Mouse (Mus musculus) erythroblast, adult 5-6 weeks (primary cell): ENCODE measurements around the gene Nxpe4. TPM values are rescaled to one million over a fixed set of nuclear protein-coding genes. Genes with fewer than 3 reads are reported as not detected.

Experiments
- ATAC-seq: replicated peaks from 2 replicates; pipeline ENCODE4 v1.8.0; 2016; ENCODE audit warnings: moderate number of reproducible peaks, mild to moderate bottlenecking, moderate TSS enrichment, inconsistent platforms; ENCODE audit not compliant: poor library complexity, low FRiP score, severe bottlenecking
- total RNA-seq, 2 experiments: library from RNA; stranded (forward) in 1 of 2; stranded (reverse) in 1 of 2; fragments of 150-400 nt in 1 of 2; fragments of 200-764, 138-1000 nt in 1 of 2; gene quantifications; 2 replicates each; pipeline versions ENCODE4 v1.2.3 to v1.2.4; 2015 to 2017; ENCODE audit warnings: low replicate concordance in 2 of 2

Nxpe4 gene
- total RNA-seq, 2 experiments from 2014 or later, result 35.2 to 36.3 TPM

GRCm38 (mm10) chr9:48238153-48238755 lies 76.4 kb downstream of the Nxpe4 start:
- peak; percentile 74 for ATAC-seq

GRCm38 (mm10) chr9:48239461-48239860 lies 77.6 kb downstream of the Nxpe4 start:
- ATAC-seq, result 0 out of 2 replicates have a peak, but pooled peaks have one; percentile 51

- ATAC-seq, result no peak
Measured at GRCm38 (mm10) chr9:48240431-48240830, 78.6 kb downstream of the Nxpe4 start.

- no peak for ATAC-seq
Measured at GRCm38 (mm10) chr9:48241791-48242190, 80.0 kb downstream of the Nxpe4 start.

- no peak for ATAC-seq
Measured at GRCm38 (mm10) chr9:48242756-48243155, 80.9 kb downstream of the Nxpe4 start.

- ATAC-seq, result no peak
Measured at GRCm38 (mm10) chr9:48244175-48244574, 82.4 kb downstream of the Nxpe4 start.

GRCm38 (mm10) chr9:48245525-48245924 lies 83.7 kb downstream of the Nxpe4 start:
- no peak for ATAC-seq

GRCm38 (mm10) chr9:48247276-48247675 lies 85.5 kb downstream of the Nxpe4 start:
- ATAC-seq, result no peak

- no peak for ATAC-seq
Measured at GRCm38 (mm10) chr9:48252236-48252635, 90.4 kb downstream of the Nxpe4 start.

- ATAC-seq, result no peak
Measured at GRCm38 (mm10) chr9:48257001-48257400, 95.2 kb downstream of the Nxpe4 start.

- no peak for ATAC-seq
Measured at GRCm38 (mm10) chr9:48257741-48258423, 96.1 kb downstream of the Nxpe4 start.

GRCm38 (mm10) chr9:48264616-48265015 lies 102.8 kb downstream of the Nxpe4 start:
- ATAC-seq, result no peak

- no peak for ATAC-seq
Measured at GRCm38 (mm10) chr9:48265491-48265890, 103.7 kb downstream of the Nxpe4 start.

- peak; percentile 89 for ATAC-seq
Measured at GRCm38 (mm10) chr9:48266286-48267027, 104.6 kb downstream of the Nxpe4 start.

- ATAC-seq, result peak; percentile 65
Measured at GRCm38 (mm10) chr9:48267028-48267441, 105.2 kb downstream of the Nxpe4 start.

GRCm38 (mm10) chr9:48267960-48268359 lies 106.1 kb downstream of the Nxpe4 start:
- no peak for ATAC-seq

- ATAC-seq, result no peak
Measured at GRCm38 (mm10) chr9:48276831-48277230, 115.0 kb downstream of the Nxpe4 start.

- no peak for ATAC-seq
Measured at GRCm38 (mm10) chr9:48284221-48284620, 122.4 kb downstream of the Nxpe4 start.

- ATAC-seq, result no peak
Measured at GRCm38 (mm10) chr9:48290281-48290680, 128.5 kb downstream of the Nxpe4 start.

- ATAC-seq, result no peak
Measured at GRCm38 (mm10) chr9:48294754-48295153, 132.9 kb downstream of the Nxpe4 start.

- ATAC-seq, result no peak
Measured at GRCm38 (mm10) chr9:48298983-48299382, 137.2 kb downstream of the Nxpe4 start.
